Mouse (Mus musculus) forebrain, embryonic 11.5 days (tissue): Measurements from ENCODE around the gene Tmem107. TPM values are rescaled to one million over a fixed set of nuclear protein-coding genes. Genes with fewer than 3 reads are reported as not detected.

Source experiments
- ATAC-seq: fragments of 200-750 bp; cut with Nextera tagmentation; replicated peaks from 2 replicates; pipeline ENCODE4 v1.8.0; 2017; ENCODE audit warnings: moderate TSS enrichment; ENCODE audit not compliant: low FRiP score
- DNase-seq: peaks from one replicate; pipeline ENCODE4 v3.0.0-alpha.2; 2017; ENCODE audit warnings: low spot score
- H3K27ac ChIP-seq: fragments of 300-500 bp; sonication (generic); 2 replicates; pipeline ENCODE4 v1.5.1; 2014; ENCODE audit warnings: low read depth, low read length
- H3K27me3 ChIP-seq: fragments of 300-500 bp; sonication (generic); 2 replicates; pipeline ENCODE4 v1.6.1; 2014; ENCODE audit warnings: mild to moderate bottlenecking, low read length, mixed read lengths; ENCODE audit not compliant: control insufficient read depth, insufficient read depth
- H3K36me3 ChIP-seq: fragments of 300-500 bp; sonication (generic); 2 replicates; pipeline ENCODE4 v1.6.1; 2014; ENCODE audit warnings: mild to moderate bottlenecking, low read length, moderate library complexity, mixed read lengths; ENCODE audit not compliant: control insufficient read depth, insufficient read depth
- H3K4me1 ChIP-seq: fragments of 300-500 bp; sonication (generic); replicated peaks from 2 replicates; pipeline ENCODE4 v1.6.1; 2014; ENCODE audit warnings: low read length, mixed read lengths; ENCODE audit not compliant: control insufficient read depth, insufficient read depth
- H3K4me2 ChIP-seq: fragments of 300-500 bp; sonication (generic); 2 replicates; pipeline ENCODE4 v1.6.1; 2014; ENCODE audit warnings: low read depth, mild to moderate bottlenecking, low read length, moderate library complexity, mixed read lengths; ENCODE audit not compliant: severe bottlenecking
- H3K4me3 ChIP-seq: fragments of 300-500 bp; sonication (generic); 2 replicates; pipeline ENCODE4 v1.5.1; 2014; ENCODE audit warnings: low read depth, low read length
- H3K9ac ChIP-seq: fragments of 300-500 bp; sonication (generic); 2 replicates; pipeline ENCODE4 v1.6.1; 2014; ENCODE audit warnings: low read length
- H3K9me3 ChIP-seq: fragments of 300-500 bp; sonication (generic); 2 replicates; pipeline ENCODE4 v1.6.1; 2016; ENCODE audit warnings: low read length, mixed read lengths; ENCODE audit not compliant: control insufficient read depth
- WGBS: fragments of 180-500 bp; shearing (Covaris S2); extraction: QIAGEN DNeasy Blood & Tissue Kit; methylation state at CpG from one replicate; pipeline ENCODE4 v1.1.7; 2014; 5-methylcytosine and 5-hydroxymethylcytosine counted together
- polyA plus RNA-seq: library from polyadenylated mRNA; unstranded; fragments of >200 nt; fragmentation: Nextera tagmentation; extraction: Ambion mirVana; gene quantifications from 2 replicates; pipeline ENCODE4 v1.2.1, GENCODE M21; 2014

The Tmem107 gene
- polyA plus RNA-seq, 1 experiment from 2014 or later, result 60.3 TPM

- ATAC-seq (no peak), DNase-seq (no peak)
- no peak overlapping the region for H3K9ac ChIP-seq
- H3K9me3 ChIP-seq, result no peaks in the 10 kb centered on the region
- H3K27me3 ChIP-seq, result no peaks in the 10 kb centered on the region
- H3K4me3 ChIP-seq, result no peak overlapping the region
- no peaks in the 10 kb centered on the region for H3K36me3 ChIP-seq
- peaks cover 10% of the 10 kb centered on the region; the same call in 1 of the 2 replicates for H3K4me1 ChIP-seq
- H3K27ac ChIP-seq, result no peak overlapping the region
- H3K4me2 ChIP-seq, result no peak overlapping the region
- WGBS, result 70% methylated on average over 6 of the region's 6 CpGs
Observed at GRCm38 (mm10) chr11:69085608-69086007, 15.0 kb downstream of the Tmem107 start.

GRCm38 (mm10) chr11:69086390-69086789 lies 15.8 kb downstream of the Tmem107 start:
- H3K4me3 ChIP-seq, result no peak overlapping the region
- H3K9ac ChIP-seq, result no peak overlapping the region
- no peak overlapping the region for H3K27ac ChIP-seq
- WGBS, result 76% methylated on average over 6 of the region's 6 CpGs
- DNase-seq (no peak), ATAC-seq (no peak)
- H3K36me3 ChIP-seq, result no peaks in the 10 kb centered on the region; the same call in 1 of the 2 replicates
- no peaks in the 10 kb centered on the region for H3K9me3 ChIP-seq
- H3K4me2 ChIP-seq, result no peak overlapping the region
- no peaks in the 10 kb centered on the region for H3K27me3 ChIP-seq
- peaks cover 10% of the 10 kb centered on the region; the same call in 1 of the 2 replicates for H3K4me1 ChIP-seq

GRCm38 (mm10) chr11:69087082-69087481 lies 16.5 kb downstream of the Tmem107 start:
- no peak for DNase-seq
- Histone ChIP-seq H3K27me3 (no peaks in the 10 kb centered on the region), H3K4me2 (no peak overlapping the region), H3K27ac (peak overlapping the region; percentile 27; the same call in 1 of the 2 replicates), H3K4me1 (peaks cover 10% of the 10 kb centered on the region; the same call in 1 of the 2 replicates), H3K9ac (no peak overlapping the region; the same call in 1 of the 2 replicates), H3K36me3 (no peaks in the 10 kb centered on the region; the same call in 1 of the 2 replicates), H3K9me3 (no peaks in the 10 kb centered on the region), H3K4me3 (no peak overlapping the region)
- ATAC-seq, result no peak
- WGBS, result 40% methylated on average over 4 of the region's 4 CpGs

- Histone ChIP-seq H3K4me3 (no peak overlapping the region), H3K4me2 (no peak overlapping the region), H3K36me3 (no peaks in the 10 kb centered on the region; the same call in 1 of the 2 replicates), H3K9ac (no peak overlapping the region), H3K27me3 (no peaks in the 10 kb centered on the region), H3K9me3 (no peaks in the 10 kb centered on the region), H3K4me1 (peaks cover 10% of the 10 kb centered on the region; the same call in 1 of the 2 replicates), H3K27ac (no peak overlapping the region)
- DNase-seq (no peak), ATAC-seq (no peak)
- WGBS, result 68% methylated on average over 2 of the region's 2 CpGs
Observed at GRCm38 (mm10) chr11:69087597-69087996, 17.0 kb downstream of the Tmem107 start.

GRCm38 (mm10) chr11:69088103-69088855 lies 17.7 kb downstream of the Tmem107 start, which contains the start of gene Vamp2:
Gene Vamp2, plus strand, starts transcription at chr11:69088490.
- ATAC-seq (peak; percentile 83), DNase-seq (peak; percentile 96)
- Histone ChIP-seq H3K9ac (peak within 1 kb of the TSS; percentile 98), H3K4me2 (peak within 1 kb of the TSS; percentile 93), H3K9me3 (no peaks in the 10 kb centered on the region), H3K4me1 (peaks cover 10% of the 10 kb centered on the region; the same call in 1 of the 2 replicates), H3K36me3 (no peaks in the 10 kb centered on the region; the same call in 1 of the 2 replicates), H3K4me3 (peak within 1 kb of the TSS; percentile 98), H3K27ac (peak within 1 kb of the TSS; percentile 82), H3K27me3 (no peaks in the 10 kb centered on the region)
- 1% methylated on average over 64 of the region's 67 CpGs for WGBS

GRCm38 (mm10) chr11:69088856-69089615 lies 18.4 kb downstream of the Tmem107 start:
- peak overlapping the region; percentile 98 for H3K9ac ChIP-seq
- ATAC-seq (peak; percentile 50), DNase-seq (no peak)
- peak overlapping the region; percentile 82 for H3K27ac ChIP-seq
- H3K9me3 ChIP-seq, result no peaks in the 10 kb centered on the region
- H3K4me3 ChIP-seq, result peak overlapping the region; percentile 98
- WGBS, result 10% methylated on average over 25 of the region's 25 CpGs
- peaks cover 10% of the 10 kb centered on the region; the same call in 1 of the 2 replicates for H3K4me1 ChIP-seq
- H3K4me2 ChIP-seq, result peak overlapping the region; percentile 93
- no peaks in the 10 kb centered on the region for H3K27me3 ChIP-seq
- no peaks in the 10 kb centered on the region; the same call in 1 of the 2 replicates for H3K36me3 ChIP-seq

DNA sequence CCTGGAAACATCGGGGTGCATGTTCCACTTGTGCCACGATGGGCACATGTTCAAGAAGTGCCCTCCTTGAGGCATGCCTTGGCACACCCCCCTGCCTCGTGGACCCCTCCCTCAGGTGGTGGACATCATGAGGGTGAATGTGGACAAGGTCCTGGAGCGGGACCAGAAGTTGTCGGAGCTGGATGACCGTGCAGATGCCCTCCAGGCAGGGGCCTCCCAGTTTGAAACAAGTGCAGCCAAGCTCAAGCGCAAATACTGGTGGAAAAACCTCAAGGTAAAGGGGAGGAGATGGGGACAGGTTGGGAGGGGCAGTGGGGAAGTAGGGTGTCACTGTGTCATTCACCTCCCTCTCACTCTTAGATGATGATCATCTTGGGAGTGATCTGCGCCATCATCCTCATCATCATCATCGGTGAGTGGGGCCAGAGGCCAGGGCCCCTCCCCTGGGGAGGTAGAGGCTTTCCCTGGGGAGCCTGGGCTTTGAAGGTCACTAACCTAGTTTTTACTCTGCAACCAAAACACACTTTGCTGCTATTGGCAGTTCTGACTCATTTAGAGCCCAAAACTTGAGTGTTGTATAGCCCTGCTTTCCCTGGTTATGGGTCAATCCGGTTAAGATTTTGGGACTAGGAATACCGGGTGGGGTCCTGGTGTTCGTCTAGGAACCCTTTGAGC lies 19.1 kb downstream of the Tmem107 start:
- H3K27me3 ChIP-seq, result no peaks in the 10 kb centered on the region
- peak overlapping the region; percentile 93 for H3K4me2 ChIP-seq
- ATAC-seq (no peak), DNase-seq (no peak)
- H3K27ac ChIP-seq, result no peak overlapping the region
- peak overlapping the region; percentile 98; the same call in 1 of the 2 replicates for H3K9ac ChIP-seq
- peak overlapping the region; percentile 98 for H3K4me3 ChIP-seq
- WGBS, result 89% methylated on average over 12 of the region's 12 CpGs
- peaks cover 10% of the 10 kb centered on the region; the same call in 1 of the 2 replicates for H3K4me1 ChIP-seq
- no peaks in the 10 kb centered on the region; the same call in 1 of the 2 replicates for H3K36me3 ChIP-seq
- H3K9me3 ChIP-seq, result no peaks in the 10 kb centered on the region

GRCm38 (mm10) chr11:69090367-69090766 lies 19.8 kb downstream of the Tmem107 start:
- DNase-seq, result no peak
- ATAC-seq, result no peak
- Histone ChIP-seq H3K27me3 (no peaks in the 10 kb centered on the region), H3K9me3 (no peaks in the 10 kb centered on the region), H3K9ac (no peak overlapping the region), H3K27ac (no peak overlapping the region), H3K36me3 (no peaks in the 10 kb centered on the region; the same call in 1 of the 2 replicates), H3K4me3 (no peak overlapping the region), H3K4me1 (peaks cover 10% of the 10 kb centered on the region; the same call in 1 of the 2 replicates), H3K4me2 (no peak overlapping the region)
- 71% methylated on average over 6 of the region's 6 CpGs for WGBS
